Mouse (Mus musculus) embryo, embryonic 10 days (tissue): ENCODE measurements at regions not wholly inside any gene's neighbourhood (a gene's known extent, or its start where the extent isn't known, plus 50 kb on each side); places are given as distances from the start of the nearest gene placed in this dataset.

Experiments
- DNase-seq: peaks from one replicate; pipeline ENCODE4 v3.0.0-alpha.2; 2015; ENCODE audit warnings: low spot score

- DNase-seq: no peak
Measured at GRCm38 (mm10) chr5:100246709-100247108, 87.1 kb upstream of the Tmem150c start.

GRCm38 (mm10) chr5:100244811-100245210, 85.2 kb upstream of the Tmem150c start:
- no peak for DNase-seq

DNA sequence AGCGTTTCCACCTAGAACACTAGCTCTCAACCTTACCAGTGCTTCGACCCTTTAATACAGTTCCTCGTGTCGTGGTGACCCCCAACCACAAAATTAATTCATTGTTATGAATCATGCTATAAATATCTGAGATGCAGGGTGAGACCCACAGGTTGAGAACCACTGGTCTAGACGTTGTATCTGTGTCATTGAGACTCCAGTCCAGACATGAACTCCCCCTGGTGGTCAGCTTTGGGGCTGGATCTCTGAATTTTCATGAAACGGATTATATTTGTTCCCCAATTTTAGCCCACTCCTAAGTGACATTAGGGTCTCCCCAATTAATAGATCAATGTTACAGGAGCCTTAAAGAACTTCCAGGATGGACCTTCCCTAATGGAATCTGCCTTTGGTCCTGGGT, 81.3 kb upstream of the Tmem150c start:
- DNase-seq: no peak

GRCm38 (mm10) chr5:100239632-100240031, 80.0 kb upstream of the Tmem150c start:
- DNase-seq: no peak

- no peak for DNase-seq
Measured at GRCm38 (mm10) chr5:100238287-100239036, 78.9 kb upstream of the Tmem150c start.

GRCm38 (mm10) chr5:100237674-100238278, 78.2 kb upstream of the Tmem150c start:
- DNase-seq: no peak

DNA sequence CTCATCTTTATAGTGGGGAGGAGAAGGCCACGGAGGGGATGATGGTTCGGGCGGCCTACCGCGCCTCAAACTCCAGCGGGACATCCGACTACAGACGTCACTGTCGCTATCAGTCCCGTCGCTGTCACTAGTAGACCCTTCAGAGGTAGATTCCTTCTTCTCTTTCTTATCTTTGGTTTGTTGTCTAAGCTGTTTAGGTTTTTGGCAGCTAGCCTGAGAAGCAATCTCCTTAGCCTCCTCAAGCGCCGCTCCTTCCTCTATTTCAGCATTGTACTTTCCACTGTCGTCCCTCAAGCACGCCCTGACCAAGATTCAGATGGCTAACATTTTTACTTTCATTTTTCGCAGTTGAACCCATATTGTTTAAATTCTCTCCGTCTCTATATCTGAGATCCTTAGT, 76.7 kb upstream of the Tmem150c start:
- no peak for DNase-seq

DNA sequence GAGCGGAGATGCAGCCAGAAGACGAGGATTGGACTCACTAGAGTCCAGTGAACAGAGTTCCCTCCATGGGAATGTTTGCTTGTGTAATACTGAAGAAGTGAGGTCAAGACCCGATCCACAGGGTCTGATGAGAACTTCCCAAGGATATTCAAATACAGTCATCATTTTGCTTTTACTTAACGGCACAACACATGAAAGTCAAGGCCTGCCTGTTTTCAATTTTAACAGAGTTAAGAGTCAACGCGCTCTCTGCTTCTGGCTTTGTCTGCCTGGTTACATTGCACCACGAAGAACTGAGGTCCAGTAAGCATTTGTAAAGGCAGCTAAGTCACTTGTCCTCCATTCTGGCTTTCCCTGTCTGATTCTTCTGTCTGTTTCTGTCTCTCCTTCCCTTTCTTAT, 72.5 kb upstream of the Tmem150c start:
- no peak for DNase-seq

GRCm38 (mm10) chr5:100231574-100231973, 72.0 kb upstream of the Tmem150c start:
- no peak for DNase-seq

DNA sequence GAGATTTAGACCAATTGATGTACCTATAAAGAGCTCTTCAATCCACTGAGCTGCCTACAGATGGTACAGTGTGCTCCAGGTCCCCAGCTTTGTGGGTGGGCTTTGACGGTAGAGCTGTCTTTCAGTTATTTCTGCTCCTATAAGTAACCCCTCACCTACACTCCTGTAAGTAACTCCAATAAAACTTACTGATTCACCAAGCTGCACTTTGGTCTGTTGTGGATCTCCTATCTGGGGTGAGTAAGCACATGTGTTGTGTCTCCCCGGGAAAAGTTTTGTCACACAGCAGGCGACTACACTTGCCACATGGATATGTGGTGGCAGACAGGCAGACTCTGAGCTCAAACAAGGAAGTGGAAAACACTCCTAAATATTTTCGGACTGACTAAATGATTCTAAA, 70.4 kb upstream of the Tmem150c start:
- no peak for DNase-seq

DNA sequence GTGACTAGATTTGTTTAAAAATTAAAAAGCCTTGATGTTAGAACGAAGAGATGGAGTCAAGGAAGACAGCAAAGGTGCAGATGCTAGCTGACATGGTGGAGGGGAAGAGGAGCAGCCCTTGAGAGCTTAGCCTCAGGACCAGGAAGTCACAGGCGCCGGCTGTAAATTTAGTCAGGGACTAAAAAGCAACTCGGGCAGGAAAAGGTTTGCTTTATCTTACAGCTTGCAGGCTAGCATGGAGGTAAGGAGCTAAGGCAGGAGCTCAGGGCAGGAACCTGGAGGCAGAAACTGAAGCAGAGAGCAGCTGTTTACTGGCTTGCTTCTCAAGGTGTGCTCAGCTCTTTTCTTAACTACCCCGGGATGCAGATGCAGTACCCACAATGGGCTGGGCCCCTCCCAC, 68.3 kb upstream of the Tmem150c start:
- DNase-seq: no peak

GRCm38 (mm10) chr5:100226571-100227235, 67.1 kb upstream of the Tmem150c start:
- DNase-seq: peak; percentile 65

- no peak for DNase-seq
Measured at GRCm38 (mm10) chr5:100225491-100225890, 65.9 kb upstream of the Tmem150c start.

DNA sequence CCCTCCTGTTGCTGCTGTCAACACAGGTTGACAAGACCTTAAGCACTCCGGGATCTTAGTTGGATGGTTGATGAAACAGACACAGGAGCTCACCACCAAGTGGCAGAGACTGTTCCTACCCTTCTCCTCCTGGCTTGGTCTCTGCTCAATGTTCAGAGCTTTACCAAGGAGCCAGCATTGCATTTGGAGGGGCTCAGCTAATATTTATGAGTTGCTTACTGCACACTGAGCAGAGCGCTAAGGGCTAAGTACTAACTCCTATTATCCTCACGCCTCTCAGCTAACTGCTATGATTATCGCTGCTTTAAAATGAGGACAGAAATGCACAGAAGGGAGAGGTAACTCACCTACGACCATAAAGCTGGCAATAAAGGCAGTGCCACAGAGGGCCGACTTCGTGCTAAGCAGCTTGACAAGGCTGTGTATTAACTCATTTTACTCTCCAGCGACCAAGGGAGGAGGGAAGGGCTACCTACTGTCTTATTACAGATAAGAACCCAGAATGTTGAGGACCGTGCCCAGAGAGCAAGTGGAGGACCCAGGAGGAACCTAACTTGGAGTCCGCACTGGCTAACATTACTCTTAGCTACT, 65.3 kb upstream of the Tmem150c start:
- no peak for DNase-seq

- DNase-seq: no peak
Measured at GRCm38 (mm10) chr5:100221005-100221583, 61.5 kb upstream of the Tmem150c start.

DNA sequence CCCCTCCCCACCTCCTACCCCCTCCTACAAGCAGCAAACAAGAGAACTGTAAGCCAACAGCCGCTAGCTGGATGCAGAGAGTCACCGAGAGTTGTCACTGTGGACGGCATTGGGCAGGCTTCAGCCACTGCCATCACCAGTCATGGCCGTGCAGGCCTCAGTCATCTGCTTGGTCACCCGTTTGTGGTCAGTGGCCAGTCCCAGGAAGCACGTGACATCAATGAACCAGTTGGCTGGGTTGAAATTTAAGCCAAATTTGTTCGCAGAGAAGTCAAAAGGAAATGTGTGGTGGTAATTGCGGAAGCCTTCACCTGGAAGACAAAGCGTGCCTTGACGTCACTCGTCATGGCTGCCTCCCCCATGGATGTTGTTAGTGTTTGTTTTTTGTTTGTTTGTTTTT, 60.7 kb upstream of the Tmem150c start:
- no peak for DNase-seq

- no peak for DNase-seq
Measured at GRCm38 (mm10) chr5:100218256-100218851, 58.7 kb upstream of the Tmem150c start.

GRCm38 (mm10) chr5:100217178-100218035, 57.8 kb upstream of the Tmem150c start:
- DNase-seq: peak; percentile 70

GRCm38 (mm10) chr5:100213901-100214300, 54.3 kb upstream of the Tmem150c start:
- DNase-seq: no peak

DNA sequence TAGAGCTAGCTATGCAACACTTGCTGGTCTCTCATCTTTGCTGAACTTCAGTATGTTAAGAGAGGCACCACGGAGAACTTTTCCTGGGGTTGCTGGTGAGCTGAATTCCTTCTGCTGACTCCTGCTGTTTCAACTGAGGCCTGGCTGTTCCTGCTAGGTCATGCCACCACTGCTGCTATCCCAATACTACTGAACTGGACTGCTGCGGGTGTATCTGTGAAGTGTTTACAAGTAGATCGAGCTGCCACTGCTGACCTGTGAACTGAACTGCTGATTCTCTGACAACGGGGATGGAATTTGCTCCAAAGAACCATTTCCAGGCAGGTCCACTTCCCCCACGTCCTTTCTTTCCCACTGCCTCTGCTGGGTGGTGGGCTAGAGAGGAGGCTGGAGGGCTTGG, 51.1 kb upstream of the Tmem150c start:
- DNase-seq: no peak
